Mouse (Mus musculus) ES-Bruce4 (cell line): ENCODE measurements at regions not wholly inside any gene's neighbourhood (a gene's known extent, or its start where the extent isn't known, plus 50 kb on each side); places are given as distances from the start of the nearest gene placed in this dataset.

Experiments
- H3K27ac ChIP-seq: 2 replicates; pipeline ENCODE4 v1.5.1; 2012; ENCODE audit warnings: low read length, inconsistent platforms; ENCODE audit not compliant: insufficient read depth
- H3K27me3 ChIP-seq: 2 replicates; pipeline ENCODE4 v1.6.1; 2012; ENCODE audit warnings: mild to moderate bottlenecking, low read length, inconsistent platforms; ENCODE audit not compliant: control insufficient read depth, poor library complexity, insufficient read depth, severe bottlenecking
- H3K36me3 ChIP-seq: 2 replicates; pipeline ENCODE4 v1.6.1; 2012; ENCODE audit warnings: inconsistent platforms, mild to moderate bottlenecking, low read length, moderate library complexity; ENCODE audit not compliant: control insufficient read depth, poor library complexity, insufficient read depth, severe bottlenecking
- H3K4me1 ChIP-seq: one replicate; pipeline ENCODE4 v1.8.1; 2011; ENCODE audit warnings: low read length; ENCODE audit not compliant: control insufficient read depth, insufficient read depth
- H3K4me3 ChIP-seq: 2 replicates; pipeline ENCODE4 v1.5.1; 2011; ENCODE audit warnings: low read depth, mild to moderate bottlenecking, low read length
- H3K9ac ChIP-seq: 2 replicates; pipeline ENCODE4 v1.6.1; 2012; ENCODE audit warnings: low read depth, mild to moderate bottlenecking, inconsistent platforms; ENCODE audit not compliant: poor library complexity, severe bottlenecking
- H3K9me3 ChIP-seq: replicated peaks from 2 replicates; pipeline ENCODE4 v1.6.1; 2012; ENCODE audit warnings: mild to moderate bottlenecking, low read length, inconsistent platforms; ENCODE audit not compliant: control insufficient read depth, poor library complexity, insufficient read depth, severe bottlenecking
- CTCF ChIP-seq: IDR thresholded peaks from one replicate; pipeline ENCODE4 v1.8.1; 2011; ENCODE audit warnings: low read depth, low read length
- EP300 ChIP-seq: IDR thresholded peaks from 2 replicates; pipeline ENCODE4 v1.6.1; 2011; ENCODE audit warnings: low read depth, low read length; ENCODE audit not compliant: insufficient read depth
- POLR2A ChIP-seq: IDR thresholded peaks from one replicate; pipeline ENCODE4 v1.8.1; 2011; ENCODE audit warnings: low read length; ENCODE audit not compliant: insufficient read depth

DNA sequence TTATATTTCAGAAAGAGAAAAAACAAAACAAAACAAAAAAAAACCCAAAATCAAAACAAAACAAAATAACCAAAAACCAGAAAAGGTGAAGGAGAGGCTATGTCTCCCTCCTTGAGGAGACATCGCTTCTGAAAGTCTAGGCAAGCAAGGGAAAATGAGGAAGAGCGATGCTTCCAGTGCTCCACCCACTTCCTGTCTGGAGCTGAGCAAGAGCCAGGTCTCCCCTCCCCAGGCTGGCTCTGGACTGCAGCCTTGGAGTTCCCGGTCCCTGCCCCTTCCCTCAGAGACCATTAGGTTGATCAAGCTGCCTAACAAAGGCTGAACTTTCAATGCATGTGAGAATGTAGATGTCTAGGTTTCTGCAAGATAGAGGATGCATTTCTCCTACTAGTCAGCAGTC, 173.3 kb downstream of the Fam43a start:
- Histone ChIP-seq H3K4me1 (peaks cover 15% of the 10 kb centered on the region), H3K27ac (peak overlapping the region; percentile 5; the same call in 1 of the 2 replicates), H3K9me3 (no peaks in the 10 kb centered on the region), H3K4me3 (no peak overlapping the region), H3K9ac (no peak overlapping the region), H3K27me3 (no peaks in the 10 kb centered on the region), H3K36me3 (no peaks in the 10 kb centered on the region)
- no peak for TF ChIP-seq EP300
- TF ChIP-seq CTCF: no peak
- TF ChIP-seq POLR2A: no peak

- H3K4me3 ChIP-seq: no peak overlapping the region
- H3K27ac ChIP-seq: no peak overlapping the region
- no peak overlapping the region for H3K9ac ChIP-seq
- peaks cover 8% of the 10 kb centered on the region for H3K4me1 ChIP-seq
- no peaks in the 10 kb centered on the region for H3K9me3 ChIP-seq
- H3K27me3 ChIP-seq: no peaks in the 10 kb centered on the region
- TF ChIP-seq EP300 (no peak), CTCF (no peak), POLR2A (no peak)
- H3K36me3 ChIP-seq: no peaks in the 10 kb centered on the region
Observed at GRCm38 (mm10) chr16:30774951-30775661, 175.6 kb downstream of the Fam43a start.

DNA sequence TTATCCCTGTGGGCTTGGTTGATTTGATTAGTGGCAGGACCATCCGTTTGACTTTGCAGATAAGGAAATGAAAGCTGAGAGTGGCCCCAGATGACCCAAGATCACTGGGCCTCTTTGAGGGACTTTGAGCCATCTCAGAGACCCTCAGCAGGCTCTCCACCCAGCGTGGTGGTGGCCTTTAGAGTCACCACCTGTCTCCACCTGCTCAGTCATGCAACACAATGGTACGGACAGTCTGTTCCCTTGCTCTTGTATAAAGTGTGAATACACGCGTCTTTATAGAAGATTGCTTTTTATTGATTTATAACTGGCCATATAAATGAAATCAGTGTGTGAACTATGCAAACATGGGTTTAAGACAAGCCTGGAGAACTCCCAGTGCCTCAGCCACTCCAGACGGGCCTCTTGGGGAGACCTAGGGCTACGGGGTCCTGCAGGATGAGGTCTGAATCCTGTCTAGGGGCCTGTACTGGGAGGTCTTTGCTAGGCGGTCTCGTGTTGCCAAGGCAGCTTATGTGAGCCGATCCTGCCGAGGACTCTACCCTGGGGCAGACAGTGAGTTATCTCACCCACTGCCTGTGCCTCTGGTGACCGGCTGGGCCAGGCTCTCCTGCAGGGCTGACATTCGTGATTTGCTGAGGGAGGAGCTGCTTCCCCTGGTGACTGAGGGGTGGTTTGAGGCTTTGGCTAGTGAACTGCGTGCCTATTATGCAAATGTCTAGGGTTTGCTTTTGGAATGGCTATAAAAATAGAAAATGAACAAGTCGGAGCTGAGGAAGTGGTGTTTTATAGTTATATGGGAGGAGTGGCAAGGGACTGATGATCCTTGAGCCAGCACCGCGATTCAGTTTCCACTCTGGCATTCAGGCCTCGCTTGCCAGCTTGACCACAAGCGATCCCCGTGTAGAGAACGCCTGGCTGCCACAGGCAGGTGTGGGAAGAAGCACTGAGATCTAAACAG, 176.5 kb downstream of the Fam43a start:
- H3K27me3 ChIP-seq: no peaks in the 10 kb centered on the region
- H3K27ac ChIP-seq: no peak overlapping the region
- H3K36me3 ChIP-seq: no peaks in the 10 kb centered on the region
- H3K4me3 ChIP-seq: no peak overlapping the region
- H3K9ac ChIP-seq: no peak overlapping the region
- H3K9me3 ChIP-seq: no peaks in the 10 kb centered on the region
- peaks cover 8% of the 10 kb centered on the region for H3K4me1 ChIP-seq
- TF ChIP-seq EP300: no peak
- TF ChIP-seq POLR2A: no peak
- no peak for TF ChIP-seq CTCF

- Histone ChIP-seq H3K27ac (no peak overlapping the region), H3K9me3 (no peaks in the 10 kb centered on the region), H3K4me3 (no peak overlapping the region), H3K27me3 (no peaks in the 10 kb centered on the region), H3K36me3 (no peaks in the 10 kb centered on the region), H3K9ac (no peak overlapping the region), H3K4me1 (peaks cover 3% of the 10 kb centered on the region)
- TF ChIP-seq POLR2A (no peak), CTCF (no peak), EP300 (no peak)
Observed at GRCm38 (mm10) chr16:30777416-30777815, 177.9 kb downstream of the Fam43a start.

DNA sequence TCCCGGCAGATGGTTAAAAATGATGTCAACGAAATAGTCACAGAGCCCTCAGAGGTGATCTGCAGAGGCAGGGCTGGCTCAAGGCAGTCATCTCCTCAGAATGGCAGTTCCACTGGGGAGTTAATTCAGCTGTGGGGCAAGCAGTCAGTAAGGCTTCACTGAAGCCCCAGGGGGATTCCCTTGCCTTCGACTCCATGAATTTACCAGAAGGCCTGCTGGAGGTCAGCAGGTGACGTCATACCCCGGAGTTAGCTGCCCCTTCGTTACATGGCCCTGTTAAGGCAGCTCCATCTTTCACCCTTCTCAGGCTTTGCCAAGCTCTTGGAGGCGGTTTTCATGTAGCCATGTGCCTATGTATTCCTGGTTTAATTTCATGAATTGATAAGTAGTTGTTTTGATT, 178.6 kb downstream of the Fam43a start:
- TF ChIP-seq CTCF (no peak), EP300 (no peak), POLR2A (no peak)
- Histone ChIP-seq H3K27ac (no peak overlapping the region), H3K27me3 (no peaks in the 10 kb centered on the region), H3K36me3 (no peaks in the 10 kb centered on the region), H3K4me3 (no peak overlapping the region), H3K9me3 (no peaks in the 10 kb centered on the region), H3K4me1 (peaks cover 3% of the 10 kb centered on the region), H3K9ac (no peak overlapping the region)

GRCm38 (mm10) chr16:30778945-30779344, 179.4 kb downstream of the Fam43a start:
- no peaks in the 10 kb centered on the region for H3K36me3 ChIP-seq
- no peak overlapping the region for H3K4me3 ChIP-seq
- H3K9me3 ChIP-seq: no peaks in the 10 kb centered on the region
- no peaks in the 10 kb centered on the region for H3K27me3 ChIP-seq
- H3K27ac ChIP-seq: no peak overlapping the region
- no peak for TF ChIP-seq POLR2A
- no peak for TF ChIP-seq CTCF
- TF ChIP-seq EP300: no peak
- H3K9ac ChIP-seq: no peak overlapping the region
- H3K4me1 ChIP-seq: peaks cover 3% of the 10 kb centered on the region
